Mouse (Mus musculus): ENCODE results near the gene Vps8. TPM values are rescaled to one million over a fixed set of nuclear protein-coding genes. Genes with fewer than 3 reads are reported as not detected.

Vps8 gene
- polyA plus RNA-seq, 1 experiment from 2014 or later: 41.1 TPM

DNA sequence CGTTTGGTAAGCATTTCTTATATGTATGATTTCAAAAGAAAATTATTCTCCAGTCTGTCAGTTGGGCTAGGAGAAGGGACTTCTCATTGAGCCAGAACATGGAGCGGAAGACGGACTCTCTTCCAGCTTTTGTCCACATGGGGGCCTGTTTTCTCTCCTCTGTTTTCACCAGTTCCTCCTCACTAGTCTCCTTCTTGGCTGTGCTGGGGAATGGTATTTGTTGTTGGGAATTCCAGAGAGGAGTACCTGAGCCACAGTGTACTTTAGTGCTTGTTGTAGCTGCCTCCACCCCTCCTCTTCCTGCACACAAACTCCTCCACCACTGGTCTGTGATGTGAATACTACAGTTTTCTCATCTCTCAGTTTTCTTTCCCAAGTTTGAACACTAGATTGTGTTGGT lies 74.7 kb downstream of the Vps8 start:
- 0 out of 2 replicates have a peak, but pooled peaks cover 6% of the 10 kb centered on the region for H3K4me1 ChIP-seq (ENCODE audit: control insufficient read depth, insufficient read depth, low read length)
- no peak overlapping the region for H3K4me2 ChIP-seq (ENCODE audit: low read length)
- no peak overlapping the region for H3K9ac ChIP-seq (replicated peaks; ENCODE audit: low read length)
- WGBS: 71% methylated on average over 3 of the region's 3 CpGs
- DNase-seq (no peak), ATAC-seq (ENCODE audit: low FRiP score, low TSS enrichment) (no peak)
- H3K9me3 ChIP-seq (ENCODE audit: control insufficient read depth, low read length): no peaks in the 10 kb centered on the region
- peaks cover 23% of the 10 kb centered on the region for H3K36me3 ChIP-seq (ENCODE audit: control insufficient read depth, insufficient read depth, low read length)
- no peak overlapping the region for H3K4me3 ChIP-seq (replicated peaks; ENCODE audit: low read depth, low read length)
- H3K27ac ChIP-seq (replicated peaks; ENCODE audit: low read depth, low read length): no peak overlapping the region
- H3K27me3 ChIP-seq (ENCODE audit: control insufficient read depth, insufficient read depth, low read length): no peaks in the 10 kb centered on the region

DNA sequence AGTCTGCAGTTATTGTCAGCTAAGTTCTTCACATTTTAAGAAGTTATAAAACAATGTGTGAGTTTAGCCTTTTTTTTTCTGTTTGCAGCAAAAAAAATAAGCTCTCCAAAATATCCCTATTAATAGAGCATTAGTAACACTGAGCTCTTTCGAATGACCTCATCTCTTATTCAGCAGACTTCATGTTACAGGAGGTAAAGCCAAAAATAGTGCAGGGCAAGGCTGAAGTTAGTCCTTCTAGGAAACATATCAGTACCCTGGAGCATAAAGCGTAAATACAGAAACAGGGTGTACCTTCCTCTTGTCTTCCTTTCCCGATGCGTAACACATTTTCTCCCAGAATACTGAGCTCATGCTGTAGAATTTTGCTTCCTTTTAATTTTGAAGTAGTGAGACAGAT lies 76.1 kb downstream of the Vps8 start:
- ATAC-seq (ENCODE audit: low FRiP score, low TSS enrichment) (no peak), DNase-seq (no peak)
- Histone ChIP-seq H3K4me1 (ENCODE audit: control insufficient read depth, insufficient read depth, low read length) (no peaks in the 10 kb centered on the region), H3K27ac (replicated peaks; ENCODE audit: low read depth, low read length) (no peak overlapping the region), H3K27me3 (ENCODE audit: control insufficient read depth, insufficient read depth, low read length) (no peaks in the 10 kb centered on the region), H3K36me3 (ENCODE audit: control insufficient read depth, insufficient read depth, low read length) (peaks cover 27% of the 10 kb centered on the region), H3K4me2 (ENCODE audit: low read length) (no peak overlapping the region), H3K4me3 (replicated peaks; ENCODE audit: low read depth, low read length) (no peak overlapping the region), H3K9me3 (ENCODE audit: control insufficient read depth, low read length) (no peaks in the 10 kb centered on the region), H3K9ac (replicated peaks; ENCODE audit: low read length) (no peak overlapping the region)
- WGBS: 94% methylated on average over 4 of the region's 4 CpGs

DNA sequence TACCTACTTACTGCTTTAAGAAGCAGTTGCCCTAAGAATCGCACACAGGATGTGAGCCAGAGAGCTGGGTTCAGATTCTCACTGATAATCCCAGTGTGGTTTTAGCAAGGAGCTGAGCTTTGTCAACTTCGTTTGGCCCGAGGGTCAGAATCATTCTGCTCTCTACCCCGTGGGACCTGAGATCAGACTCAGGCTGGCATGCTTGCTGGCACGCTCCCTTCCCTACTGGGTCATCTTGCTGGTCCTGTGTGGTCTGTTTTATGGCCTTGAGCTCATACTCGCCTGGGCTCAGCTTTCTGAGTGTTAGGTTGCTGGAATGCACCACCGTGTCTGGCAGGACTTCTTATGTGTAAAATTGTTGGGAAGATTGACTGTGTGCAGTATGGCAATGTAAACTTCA lies 76.7 kb downstream of the Vps8 start:
- no peak overlapping the region for H3K27ac ChIP-seq (replicated peaks; ENCODE audit: low read depth, low read length)
- H3K9ac ChIP-seq (replicated peaks; ENCODE audit: low read length): no peak overlapping the region
- no peaks in the 10 kb centered on the region for H3K4me1 ChIP-seq (ENCODE audit: control insufficient read depth, insufficient read depth, low read length)
- no peak for DNase-seq
- H3K36me3 ChIP-seq (ENCODE audit: control insufficient read depth, insufficient read depth, low read length): peaks cover 27% of the 10 kb centered on the region
- no peak overlapping the region for H3K4me2 ChIP-seq (ENCODE audit: low read length)
- H3K27me3 ChIP-seq (ENCODE audit: control insufficient read depth, insufficient read depth, low read length): no peaks in the 10 kb centered on the region
- 78% methylated on average over 7 of the region's 7 CpGs for WGBS
- no peaks in the 10 kb centered on the region for H3K9me3 ChIP-seq (ENCODE audit: control insufficient read depth, low read length)
- no peak overlapping the region for H3K4me3 ChIP-seq (replicated peaks; ENCODE audit: low read depth, low read length)
- no peak for ATAC-seq (ENCODE audit: low FRiP score, low TSS enrichment)

DNA sequence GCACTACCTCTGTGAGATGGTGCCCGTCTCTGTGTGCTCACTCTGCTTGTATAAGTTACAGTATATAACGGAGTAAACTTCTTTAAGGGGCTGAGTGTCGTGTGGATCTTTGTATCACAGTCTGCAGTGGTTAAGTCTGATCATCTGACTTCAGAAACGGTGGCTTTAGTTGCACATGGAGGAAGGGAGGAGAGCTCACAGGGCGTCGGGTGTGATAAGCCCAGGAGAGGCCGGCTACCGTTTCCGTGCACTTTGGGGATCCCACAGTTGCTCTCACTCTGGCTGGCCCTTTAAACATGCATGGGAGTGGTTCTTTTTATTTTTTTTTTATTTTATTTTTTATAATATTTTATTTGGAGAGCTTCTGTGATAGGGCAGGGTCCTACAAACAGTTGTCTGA lies 95.9 kb downstream of the Vps8 start:
- ATAC-seq (ENCODE audit: low FRiP score, low TSS enrichment) (no peak), DNase-seq (no peak)
- Histone ChIP-seq H3K4me1 (ENCODE audit: control insufficient read depth, insufficient read depth, low read length) (no peaks in the 10 kb centered on the region), H3K36me3 (ENCODE audit: control insufficient read depth, insufficient read depth, low read length) (peaks cover 22% of the 10 kb centered on the region; the same call in 1 of the 2 replicates), H3K27ac (replicated peaks; ENCODE audit: low read depth, low read length) (no peak overlapping the region), H3K9ac (replicated peaks; ENCODE audit: low read length) (no peak overlapping the region), H3K9me3 (ENCODE audit: control insufficient read depth, low read length) (no peaks in the 10 kb centered on the region), H3K4me3 (replicated peaks; ENCODE audit: low read depth, low read length) (no peak overlapping the region), H3K27me3 (ENCODE audit: control insufficient read depth, insufficient read depth, low read length) (no peaks in the 10 kb centered on the region), H3K4me2 (ENCODE audit: low read length) (no peak overlapping the region)
- WGBS: 92% methylated on average over 9 of the region's 9 CpGs

DNA sequence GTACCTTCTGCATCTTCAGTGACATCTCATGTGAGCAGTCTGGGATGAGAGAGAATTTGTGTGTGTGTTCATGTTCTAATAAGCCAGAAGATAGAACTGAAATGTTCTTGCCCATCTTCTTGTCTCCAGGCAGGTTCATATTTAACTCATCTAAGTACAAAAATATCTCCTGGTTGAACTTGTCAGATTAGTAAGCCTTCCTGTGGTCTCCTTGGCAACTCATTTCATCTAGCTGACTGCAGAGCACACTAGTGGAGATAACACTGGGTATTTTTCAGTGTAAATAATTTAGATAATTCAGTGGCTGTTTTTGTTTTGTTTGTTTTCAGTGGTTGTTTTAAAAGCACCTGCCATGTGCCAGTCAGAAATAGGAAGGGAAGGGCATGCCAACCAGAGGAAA lies 96.9 kb downstream of the Vps8 start:
- Histone ChIP-seq H3K4me3 (replicated peaks; ENCODE audit: low read depth, low read length) (no peak overlapping the region), H3K27ac (replicated peaks; ENCODE audit: low read depth, low read length) (no peak overlapping the region), H3K4me1 (ENCODE audit: control insufficient read depth, insufficient read depth, low read length) (no peaks in the 10 kb centered on the region), H3K4me2 (ENCODE audit: low read length) (no peak overlapping the region), H3K9me3 (ENCODE audit: control insufficient read depth, low read length) (no peaks in the 10 kb centered on the region), H3K36me3 (ENCODE audit: control insufficient read depth, insufficient read depth, low read length) (peaks cover 20% of the 10 kb centered on the region; the same call in 1 of the 2 replicates), H3K27me3 (ENCODE audit: control insufficient read depth, insufficient read depth, low read length) (no peaks in the 10 kb centered on the region), H3K9ac (replicated peaks; ENCODE audit: low read length) (no peak overlapping the region)
- no peak for DNase-seq
- no peak for ATAC-seq (ENCODE audit: low FRiP score, low TSS enrichment)

DNA sequence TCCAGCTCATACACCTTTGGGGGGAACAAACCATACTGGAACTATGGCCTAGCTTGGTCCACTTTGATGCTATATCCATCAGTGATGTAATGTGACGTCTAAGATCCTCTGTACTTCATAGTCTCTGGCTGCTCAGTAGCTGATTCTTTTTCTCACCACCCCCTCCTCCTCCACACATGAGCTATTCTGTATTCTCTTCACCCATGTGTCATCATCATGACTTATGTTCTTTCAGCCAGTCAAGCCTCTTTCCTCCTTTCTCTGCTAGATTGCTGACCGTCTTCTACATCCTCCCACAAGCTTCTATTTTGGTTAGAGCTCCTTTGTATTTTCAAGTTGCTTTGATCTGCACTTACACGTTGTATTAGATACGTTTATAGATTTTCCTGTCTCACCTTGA lies 100.8 kb downstream of the Vps8 start:
- H3K4me3 ChIP-seq (replicated peaks; ENCODE audit: low read depth, low read length): no peak overlapping the region
- H3K9ac ChIP-seq (replicated peaks; ENCODE audit: low read length): no peak overlapping the region
- no peaks in the 10 kb centered on the region for H3K9me3 ChIP-seq (ENCODE audit: control insufficient read depth, low read length)
- H3K27ac ChIP-seq (replicated peaks; ENCODE audit: low read depth, low read length): no peak overlapping the region
- H3K27me3 ChIP-seq (ENCODE audit: control insufficient read depth, insufficient read depth, low read length): no peaks in the 10 kb centered on the region
- no peaks in the 10 kb centered on the region for H3K4me1 ChIP-seq (ENCODE audit: control insufficient read depth, insufficient read depth, low read length)
- WGBS: 85% methylated on average over 4 of the region's 4 CpGs
- ATAC-seq (ENCODE audit: low FRiP score, low TSS enrichment): no peak
- no peak overlapping the region for H3K4me2 ChIP-seq (ENCODE audit: low read length)
- peaks cover 23% of the 10 kb centered on the region for H3K36me3 ChIP-seq (ENCODE audit: control insufficient read depth, insufficient read depth, low read length)
- DNase-seq: no peak

DNA sequence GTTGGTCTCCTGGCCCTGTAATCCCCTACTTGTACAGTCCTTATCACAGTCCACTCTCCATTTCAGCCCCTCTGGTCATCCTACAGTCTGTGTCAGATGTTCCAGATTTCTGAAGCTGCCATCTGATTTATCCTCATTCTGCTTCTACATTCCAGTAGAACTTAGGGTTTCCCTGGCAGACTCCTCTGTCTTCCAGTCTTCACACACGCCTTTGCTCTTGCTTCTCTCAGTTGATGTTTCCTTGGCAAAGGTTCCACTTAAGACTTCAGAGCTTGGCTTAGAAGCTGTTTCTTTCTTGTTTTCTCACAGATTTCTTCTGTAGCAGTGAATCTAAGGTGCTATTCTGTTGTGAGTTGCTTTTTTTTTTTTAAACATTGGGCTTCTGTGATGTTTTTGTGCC lies 102.5 kb downstream of the Vps8 start:
- Histone ChIP-seq H3K9ac (replicated peaks; ENCODE audit: low read length) (no peak overlapping the region), H3K4me1 (ENCODE audit: control insufficient read depth, insufficient read depth, low read length) (no peaks in the 10 kb centered on the region), H3K27me3 (ENCODE audit: control insufficient read depth, insufficient read depth, low read length) (no peaks in the 10 kb centered on the region), H3K9me3 (ENCODE audit: control insufficient read depth, low read length) (no peaks in the 10 kb centered on the region), H3K27ac (replicated peaks; ENCODE audit: low read depth, low read length) (no peak overlapping the region), H3K4me2 (ENCODE audit: low read length) (no peak overlapping the region), H3K4me3 (replicated peaks; ENCODE audit: low read depth, low read length) (no peak overlapping the region), H3K36me3 (ENCODE audit: control insufficient read depth, insufficient read depth, low read length) (peaks cover 19% of the 10 kb centered on the region)
- 90% methylated on average over 1 of the region's 1 CpGs for WGBS
- DNase-seq (no peak), ATAC-seq (ENCODE audit: low FRiP score, low TSS enrichment) (no peak)

DNA sequence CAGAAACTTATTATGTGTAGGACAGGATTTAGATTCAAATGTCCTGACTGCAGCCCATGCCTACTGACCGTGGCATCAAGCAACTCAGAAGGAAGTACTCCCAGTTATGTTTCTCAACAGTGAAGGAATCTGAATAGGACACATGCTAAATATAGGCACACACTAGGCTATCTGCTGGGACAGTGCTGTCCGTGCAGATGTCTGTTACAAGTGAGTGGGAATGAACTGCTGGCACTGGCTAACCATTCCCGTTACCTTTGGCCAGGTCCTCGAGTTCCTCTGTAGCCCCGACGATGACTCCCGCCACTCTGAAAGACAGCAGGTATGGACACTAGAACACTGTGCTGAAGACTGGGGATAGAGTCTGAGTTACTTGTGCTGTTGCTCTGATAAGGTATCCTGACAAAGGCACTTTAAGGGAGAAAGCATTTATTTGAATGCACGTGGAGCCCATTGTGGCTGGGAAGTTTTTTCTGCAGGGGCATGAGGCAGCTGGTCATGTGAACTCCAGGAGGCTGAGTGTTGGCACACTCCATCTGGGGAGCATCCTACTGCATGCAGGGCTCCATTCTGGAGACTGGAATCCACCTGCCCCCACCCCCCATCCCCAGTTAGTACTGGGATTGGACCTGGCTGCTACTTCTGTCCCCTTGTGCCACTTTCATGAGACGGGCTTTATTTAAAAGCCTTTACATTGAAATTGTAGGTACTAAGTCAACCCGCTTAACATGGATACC lies 104.5 kb downstream of the Vps8 start:
- no peak overlapping the region for H3K4me3 ChIP-seq (replicated peaks; ENCODE audit: low read depth, low read length)
- no peak for ATAC-seq (ENCODE audit: low FRiP score, low TSS enrichment)
- H3K27ac ChIP-seq (replicated peaks; ENCODE audit: low read depth, low read length): no peak overlapping the region
- no peaks in the 10 kb centered on the region for H3K27me3 ChIP-seq (ENCODE audit: control insufficient read depth, insufficient read depth, low read length)
- no peak overlapping the region for H3K4me2 ChIP-seq (ENCODE audit: low read length)
- no peaks in the 10 kb centered on the region for H3K4me1 ChIP-seq (ENCODE audit: control insufficient read depth, insufficient read depth, low read length)
- no peaks in the 10 kb centered on the region for H3K9me3 ChIP-seq (ENCODE audit: control insufficient read depth, low read length)
- no peak for DNase-seq
- 93% methylated on average over 10 of the region's 10 CpGs for WGBS
- H3K36me3 ChIP-seq (ENCODE audit: control insufficient read depth, insufficient read depth, low read length): peaks cover 14% of the 10 kb centered on the region
- no peak overlapping the region for H3K9ac ChIP-seq (replicated peaks; ENCODE audit: low read length)

DNA sequence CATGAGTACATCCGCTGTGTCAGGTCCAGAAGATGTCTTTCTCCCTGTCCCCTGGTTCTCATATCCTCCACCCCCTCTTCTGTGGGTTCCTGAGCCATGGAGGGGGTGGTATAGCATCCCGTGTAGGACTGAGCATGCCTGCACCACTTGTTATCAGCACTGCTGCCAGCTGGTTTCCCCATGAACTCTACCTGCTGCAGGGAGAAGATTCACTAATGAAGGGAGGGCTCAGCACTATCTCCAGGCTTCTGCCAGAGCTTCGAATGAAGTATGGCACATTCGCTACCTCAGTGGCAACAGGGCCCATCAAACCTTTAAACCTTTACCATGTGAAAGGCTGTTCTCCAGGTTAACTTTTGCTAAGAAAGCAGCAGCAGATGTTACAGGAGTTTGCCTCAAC lies 110.6 kb downstream of the Vps8 start:
- Histone ChIP-seq H3K4me3 (replicated peaks; ENCODE audit: low read depth, low read length) (no peak overlapping the region), H3K9me3 (ENCODE audit: control insufficient read depth, low read length) (no peaks in the 10 kb centered on the region), H3K27me3 (ENCODE audit: control insufficient read depth, insufficient read depth, low read length) (no peaks in the 10 kb centered on the region), H3K27ac (replicated peaks; ENCODE audit: low read depth, low read length) (no peak overlapping the region), H3K9ac (replicated peaks; ENCODE audit: low read length) (no peak overlapping the region), H3K36me3 (ENCODE audit: control insufficient read depth, insufficient read depth, low read length) (peaks cover 24% of the 10 kb centered on the region), H3K4me2 (ENCODE audit: low read length) (no peak overlapping the region), H3K4me1 (ENCODE audit: control insufficient read depth, insufficient read depth, low read length) (no peaks in the 10 kb centered on the region)
- DNase-seq (no peak), ATAC-seq (ENCODE audit: low FRiP score, low TSS enrichment) (no peak)
- WGBS: 85% methylated on average over 4 of the region's 4 CpGs
